Mouse (Mus musculus) erythroblast, adult 5-6 weeks (primary cell): ENCODE measurements around the gene Phgr1. TPM values are rescaled to one million over a fixed set of nuclear protein-coding genes. Genes with fewer than 3 reads are reported as not detected.

ENCODE experiments used
- ATAC-seq: replicated peaks from 2 replicates; pipeline ENCODE4 v1.8.0; 2016; ENCODE audit warnings: moderate number of reproducible peaks, mild to moderate bottlenecking, moderate TSS enrichment, inconsistent platforms; ENCODE audit not compliant: poor library complexity, low FRiP score, severe bottlenecking
- total RNA-seq, 2 experiments: library from RNA; stranded (forward) in 1 of 2; stranded (reverse) in 1 of 2; fragments of 150-400 nt in 1 of 2; fragments of 200-764, 138-1000 nt in 1 of 2; gene quantifications; 2 replicates each; pipeline versions ENCODE4 v1.2.3 to v1.2.4; 2015 to 2017; ENCODE audit warnings: low replicate concordance in 2 of 2

The Phgr1 gene
- total RNA-seq, 2 experiments from 2014 or later: not detected

GRCm38 (mm10) chr2:118749341-118749884 is 23.2 kb upstream of the Phgr1 start:
- ATAC-seq: no peak

- ATAC-seq: no peak
These were observed 22.1 kb upstream of the Phgr1 start for GRCm38 (mm10) chr2:118750476-118750875.

- 0 out of 2 replicates have a peak, but pooled peaks have one; percentile 31 for ATAC-seq
These were observed 20.4 kb upstream of the Phgr1 start for GRCm38 (mm10) chr2:118751896-118752791.

- ATAC-seq: no peak
These were observed 19.8 kb upstream of the Phgr1 start for GRCm38 (mm10) chr2:118752792-118753108.

- no peak for ATAC-seq
These were observed 18.4 kb upstream of the Phgr1 start for GRCm38 (mm10) chr2:118754143-118754542.

- no peak for ATAC-seq
These were observed 17.2 kb upstream of the Phgr1 start for GRCm38 (mm10) chr2:118755407-118755806.

GRCm38 (mm10) chr2:118756103-118756502 is 16.5 kb upstream of the Phgr1 start:
- ATAC-seq: no peak

GRCm38 (mm10) chr2:118759828-118760227 is 12.7 kb upstream of the Phgr1 start:
- ATAC-seq: peak; percentile 42; the same call in 1 of the 2 replicates

GRCm38 (mm10) chr2:118760311-118761025 is 12.1 kb upstream of the Phgr1 start:
- no peak for ATAC-seq

GRCm38 (mm10) chr2:118761358-118761757 is 11.2 kb upstream of the Phgr1 start:
- no peak for ATAC-seq

GRCm38 (mm10) chr2:118761906-118762783 is 10.4 kb upstream of the Phgr1 start, which contains the start of gene Ccdc9b:
Gene Ccdc9b (minus strand): TSS chr2:118762661.
- ATAC-seq: peak; percentile 79

GRCm38 (mm10) chr2:118762784-118763148 is 9.8 kb upstream of the Phgr1 start:
- ATAC-seq: peak; percentile 56

- ATAC-seq: no peak
These were observed 9.1 kb upstream of the Phgr1 start for GRCm38 (mm10) chr2:118763469-118763868.

- ATAC-seq: no peak
These were observed 8.3 kb upstream of the Phgr1 start for GRCm38 (mm10) chr2:118764094-118764831.

- ATAC-seq: no peak
These were observed 7.7 kb upstream of the Phgr1 start for GRCm38 (mm10) chr2:118764875-118765274.

- ATAC-seq: no peak
These were observed 6.2 kb upstream of the Phgr1 start for GRCm38 (mm10) chr2:118766041-118767033.

GRCm38 (mm10) chr2:118774536-118774935 is 2.0 kb downstream of the Phgr1 start:
- ATAC-seq: no peak

- no peak for ATAC-seq
These were observed 2.8 kb downstream of the Phgr1 start for GRCm38 (mm10) chr2:118775396-118775795.
